Mouse (Mus musculus): Measurements from ENCODE around the gene Fam24a. TPM values are rescaled to one million over a fixed set of nuclear protein-coding genes. Genes with fewer than 3 reads are reported as not detected.

Fam24a gene
- polyA plus RNA-seq (2015; fragmentation: Nextera tagmentation; extraction: Ambion mirVana): not detected in 2 replicates

DNA sequence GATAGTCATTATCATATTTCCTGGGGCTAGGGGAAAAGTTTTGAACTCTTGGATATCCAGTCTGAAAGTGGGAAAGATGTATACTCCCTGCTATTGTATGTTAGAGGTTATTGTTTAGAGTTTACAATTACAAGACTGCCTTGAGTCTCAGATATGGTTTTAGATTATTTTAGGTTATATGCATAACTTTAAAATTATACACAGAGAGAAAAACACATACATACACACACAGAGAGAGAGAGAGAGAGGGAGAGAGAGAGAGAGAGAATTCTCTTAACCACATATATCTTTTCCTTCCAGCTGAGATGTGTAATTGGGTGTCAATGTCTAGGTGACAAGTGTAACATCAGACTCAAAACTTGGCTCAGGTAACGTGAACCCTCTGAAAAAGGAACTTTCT lies at the start of gene Fam24a:
Gene Fam24a, plus strand, starts transcription at position 301 of the 400 bp plus-strand sequence.
- no peak within 1 kb of the TSS for H3K27ac ChIP-seq
- H3K4me1 ChIP-seq (replicated peaks; ENCODE audit: insufficient read depth, low read length): no peaks in the 10 kb centered on the region
- no peak for ATAC-seq (replicated peaks; ENCODE audit: low FRiP score, low read depth)
- no peak within 1 kb of the TSS for H3K4me3 ChIP-seq (replicated peaks; ENCODE audit: low read depth, low read length)
- no peaks in the 10 kb centered on the region for H3K36me3 ChIP-seq (ENCODE audit: insufficient read depth, low read length)
- no peaks in the 10 kb centered on the region for H3K9me3 ChIP-seq (replicated peaks; ENCODE audit: low read length)
- no peak within 1 kb of the TSS for H3K9ac ChIP-seq (ENCODE audit: low read depth, low read length)
- H3K4me2 ChIP-seq (ENCODE audit: low read length): no peak within 1 kb of the TSS
- 24% methylated on average over 1 of the region's 1 CpGs for WGBS
- no peaks in the 10 kb centered on the region for H3K27me3 ChIP-seq (ENCODE audit: insufficient read depth, low read length)
- TF ChIP-seq CTCF (IDR thresholded peaks at IDR 0.05; ENCODE audit: low read depth): no peak
- no peak for DNase-seq (ENCODE audit: low spot score)

DNA sequence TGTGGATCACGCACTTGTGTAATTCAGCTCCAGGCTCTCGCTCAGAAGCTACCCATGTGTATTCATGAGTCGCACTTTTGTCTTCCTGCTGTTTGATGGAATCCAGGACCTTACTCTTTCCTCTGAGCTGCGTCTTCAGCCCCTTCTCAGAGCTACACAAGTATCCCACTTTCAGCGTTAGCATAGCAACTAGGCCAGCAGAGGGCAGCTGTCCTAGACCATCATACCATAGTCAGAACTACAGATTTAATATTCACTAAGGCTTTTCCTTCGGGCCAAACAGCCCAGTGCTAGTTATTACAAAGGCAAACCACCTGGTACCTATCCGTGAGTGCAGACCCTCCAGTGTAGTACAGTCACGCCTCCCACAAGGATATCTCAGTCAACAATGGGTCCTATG lies 36.5 kb upstream of the Fam24a start:
- peak; percentile 7 for DNase-seq (ENCODE audit: low spot score)
- WGBS: 77% methylated on average over 8 of the region's 8 CpGs

DNA sequence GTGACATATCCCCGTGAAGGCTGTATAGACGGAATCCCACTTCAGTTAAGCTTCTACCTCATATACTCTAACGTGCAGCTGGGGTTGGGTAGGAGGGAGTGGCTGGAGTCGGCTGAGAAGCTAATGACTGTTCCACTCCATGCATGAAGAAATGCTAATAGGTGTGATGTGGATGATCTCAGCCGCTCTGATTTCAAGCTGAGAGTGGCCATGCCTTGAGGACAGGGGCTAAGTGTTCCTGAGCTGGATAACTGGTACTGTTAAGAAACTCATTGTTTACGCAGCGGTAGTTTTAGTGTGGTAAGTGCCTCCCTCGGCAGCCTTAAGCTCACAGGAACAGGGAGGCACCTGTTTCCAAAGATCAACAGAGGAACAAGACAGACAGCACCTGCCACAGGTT lies 30.3 kb upstream of the Fam24a start:
- no peak for ATAC-seq (replicated peaks; ENCODE audit: low FRiP score, low read depth)
- Histone ChIP-seq H3K4me3 (replicated peaks; ENCODE audit: low read depth, low read length) (no peak overlapping the region), H3K9ac (ENCODE audit: low read depth, low read length) (no peak overlapping the region), H3K27me3 (ENCODE audit: insufficient read depth, low read length) (no peaks in the 10 kb centered on the region), H3K4me1 (replicated peaks; ENCODE audit: insufficient read depth, low read length) (no peaks in the 10 kb centered on the region), H3K9me3 (replicated peaks; ENCODE audit: low read length) (no peaks in the 10 kb centered on the region), H3K27ac (no peak overlapping the region), H3K36me3 (ENCODE audit: insufficient read depth, low read length) (no peaks in the 10 kb centered on the region), H3K4me2 (ENCODE audit: low read length) (no peak overlapping the region)
- no peak for TF ChIP-seq CTCF (IDR thresholded peaks at IDR 0.05; ENCODE audit: low read depth)
- WGBS: 57% methylated on average over 8 of the region's 8 CpGs
- DNase-seq (ENCODE audit: low spot score): no peak

More for the DNA sequence above, 36.5 kb upstream of the Fam24a start:
- Histone ChIP-seq H3K9ac (ENCODE audit: low read depth, low read length) (no peak overlapping the region), H3K4me2 (ENCODE audit: low read length) (no peak overlapping the region), H3K27me3 (ENCODE audit: insufficient read depth, low read length) (no peaks in the 10 kb centered on the region), H3K36me3 (ENCODE audit: insufficient read depth, low read length) (no peaks in the 10 kb centered on the region), H3K4me1 (replicated peaks; ENCODE audit: insufficient read depth, low read length) (no peaks in the 10 kb centered on the region), H3K4me3 (replicated peaks; ENCODE audit: low read depth, low read length) (no peak overlapping the region), H3K9me3 (replicated peaks; ENCODE audit: low read length) (no peaks in the 10 kb centered on the region), H3K27ac (no peak overlapping the region)
- TF ChIP-seq CTCF (IDR thresholded peaks at IDR 0.05; ENCODE audit: low read depth): peak; percentile 44; the same call in 1 of the 2 replicates
- ATAC-seq (replicated peaks; ENCODE audit: low FRiP score, low read depth): no peak

DNA sequence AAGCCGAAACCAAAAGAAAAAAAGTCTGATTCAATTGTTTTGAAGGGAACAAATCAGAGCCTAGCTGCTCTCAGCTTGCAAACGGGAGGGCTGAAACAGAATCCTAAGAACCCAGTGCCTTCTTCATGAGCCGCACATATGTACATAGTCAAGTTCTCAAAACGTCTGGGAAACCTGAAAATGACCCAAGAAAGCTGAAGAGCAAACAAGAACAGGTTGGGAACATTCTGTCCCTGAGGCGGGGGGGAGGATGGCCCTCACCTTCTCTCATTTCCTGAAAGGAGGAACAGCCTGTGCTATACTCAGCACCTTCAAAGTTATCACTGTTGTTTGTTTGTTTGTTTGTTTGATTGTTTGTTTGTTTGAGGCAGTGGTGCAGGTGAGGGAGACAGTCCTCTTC lies 26.9 kb upstream of the Fam24a start:
- Histone ChIP-seq H3K36me3 (ENCODE audit: insufficient read depth, low read length) (no peaks in the 10 kb centered on the region), H3K9me3 (replicated peaks; ENCODE audit: low read length) (no peaks in the 10 kb centered on the region), H3K4me2 (ENCODE audit: low read length) (no peak overlapping the region), H3K27me3 (ENCODE audit: insufficient read depth, low read length) (no peaks in the 10 kb centered on the region), H3K4me1 (replicated peaks; ENCODE audit: insufficient read depth, low read length) (no peaks in the 10 kb centered on the region), H3K9ac (ENCODE audit: low read depth, low read length) (no peak overlapping the region), H3K27ac (no peak overlapping the region), H3K4me3 (replicated peaks; ENCODE audit: low read depth, low read length) (no peak overlapping the region)
- TF ChIP-seq CTCF (IDR thresholded peaks at IDR 0.05; ENCODE audit: low read depth): no peak
- ATAC-seq (replicated peaks; ENCODE audit: low FRiP score, low read depth) (no peak), DNase-seq (ENCODE audit: low spot score) (no peak)
- WGBS: 70% methylated on average over 5 of the region's 5 CpGs

- Histone ChIP-seq H3K4me2 (ENCODE audit: low read length) (no peak overlapping the region), H3K4me3 (replicated peaks; ENCODE audit: low read depth, low read length) (no peak overlapping the region), H3K27me3 (ENCODE audit: insufficient read depth, low read length) (no peaks in the 10 kb centered on the region), H3K4me1 (replicated peaks; ENCODE audit: insufficient read depth, low read length) (no peaks in the 10 kb centered on the region), H3K27ac (no peak overlapping the region), H3K9me3 (replicated peaks; ENCODE audit: low read length) (no peaks in the 10 kb centered on the region), H3K9ac (ENCODE audit: low read depth, low read length) (no peak overlapping the region), H3K36me3 (ENCODE audit: insufficient read depth, low read length) (no peaks in the 10 kb centered on the region)
- 73% methylated on average over 7 of the region's 7 CpGs for WGBS
- no peak for TF ChIP-seq CTCF (IDR thresholded peaks at IDR 0.05; ENCODE audit: low read depth)
- no peak for ATAC-seq (replicated peaks; ENCODE audit: low FRiP score, low read depth)
- DNase-seq (ENCODE audit: low spot score): no peak
Observed at GRCm38 (mm10) chr7:131314493-131314892, 19.2 kb upstream of the Fam24a start.

DNA sequence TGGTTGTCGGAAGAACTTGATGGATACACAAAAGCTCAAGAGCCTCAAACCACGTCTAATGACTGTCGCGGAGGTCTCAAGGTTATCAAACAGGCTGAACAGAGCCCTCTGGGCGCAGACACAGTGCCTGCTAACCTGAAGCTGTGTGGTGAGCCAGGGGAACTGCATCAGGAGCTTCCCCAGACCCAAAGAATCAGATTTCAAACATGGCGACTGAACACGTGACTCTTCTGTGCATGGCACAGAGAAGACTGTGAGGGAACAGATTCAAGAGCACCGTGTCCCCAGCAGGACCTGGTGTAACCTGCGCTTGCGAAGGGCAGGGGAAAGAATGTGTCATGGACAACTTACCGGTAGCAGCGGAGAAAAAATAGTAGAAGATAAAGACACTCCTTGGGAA lies 16.1 kb upstream of the Fam24a start:
- H3K9me3 ChIP-seq (replicated peaks; ENCODE audit: low read length): no peaks in the 10 kb centered on the region
- H3K4me1 ChIP-seq (replicated peaks; ENCODE audit: insufficient read depth, low read length): no peaks in the 10 kb centered on the region
- H3K36me3 ChIP-seq (ENCODE audit: insufficient read depth, low read length): no peaks in the 10 kb centered on the region
- 76% methylated on average over 12 of the region's 12 CpGs for WGBS
- ATAC-seq (replicated peaks; ENCODE audit: low FRiP score, low read depth) (no peak), DNase-seq (ENCODE audit: low spot score) (no peak)
- H3K4me3 ChIP-seq (replicated peaks; ENCODE audit: low read depth, low read length): no peak overlapping the region
- no peak overlapping the region for H3K9ac ChIP-seq (ENCODE audit: low read depth, low read length)
- no peak overlapping the region for H3K4me2 ChIP-seq (ENCODE audit: low read length)
- no peak overlapping the region for H3K27ac ChIP-seq
- no peaks in the 10 kb centered on the region for H3K27me3 ChIP-seq (ENCODE audit: insufficient read depth, low read length)
- TF ChIP-seq CTCF (IDR thresholded peaks at IDR 0.05; ENCODE audit: low read depth): no peak

DNA sequence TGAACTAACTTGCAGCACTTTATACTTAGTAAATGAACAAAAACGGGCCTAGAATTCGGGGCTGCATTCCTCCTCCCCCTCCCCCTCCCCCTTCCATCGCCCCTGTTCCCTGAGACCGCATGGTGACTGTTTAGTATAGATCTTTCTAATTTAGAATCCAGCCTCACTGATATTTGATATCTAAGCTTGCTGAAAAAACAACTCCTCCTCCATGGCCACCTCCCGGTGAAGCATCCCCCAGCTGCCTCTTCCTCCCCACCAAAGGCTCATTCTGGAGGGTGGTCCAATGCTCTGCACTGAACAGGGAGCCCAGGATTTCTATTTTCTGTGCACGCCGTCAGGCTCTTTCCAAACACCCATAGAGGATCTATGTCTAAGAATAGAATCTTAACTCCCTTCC lies 15.3 kb upstream of the Fam24a start:
- no peaks in the 10 kb centered on the region for H3K4me1 ChIP-seq (replicated peaks; ENCODE audit: insufficient read depth, low read length)
- H3K4me2 ChIP-seq (ENCODE audit: low read length): no peak overlapping the region
- H3K9me3 ChIP-seq (replicated peaks; ENCODE audit: low read length): no peaks in the 10 kb centered on the region
- DNase-seq (ENCODE audit: low spot score) (peak; percentile 55), ATAC-seq (replicated peaks; ENCODE audit: low FRiP score, low read depth) (no peak)
- H3K9ac ChIP-seq (ENCODE audit: low read depth, low read length): no peak overlapping the region
- TF ChIP-seq CTCF (IDR thresholded peaks at IDR 0.05; ENCODE audit: low read depth): no peak
- H3K4me3 ChIP-seq (replicated peaks; ENCODE audit: low read depth, low read length): no peak overlapping the region
- no peaks in the 10 kb centered on the region for H3K27me3 ChIP-seq (ENCODE audit: insufficient read depth, low read length)
- no peaks in the 10 kb centered on the region for H3K36me3 ChIP-seq (ENCODE audit: insufficient read depth, low read length)
- 34% methylated on average over 5 of the region's 7 CpGs for WGBS
- H3K27ac ChIP-seq: no peak overlapping the region

Measured in kidney, postnatal 0 days (tissue).